Mouse (Mus musculus): ENCODE data around the gene Ap5s1. TPM values are rescaled to one million over a fixed set of nuclear protein-coding genes. Genes with fewer than 3 reads are reported as not detected.

Gene Ap5s1
- 10 to 100 TPM; 21.2 to 23.6 TPM for total RNA-seq (2021)

- intact Hi-C loops (cut with DNase I): no loop called here
- no peak for DNase-seq (ENCODE audit: extremely low spot score in 1 of 2, low spot score in 2 of 2)
These were observed at the start of gene Ap5s1 for GRCm38 (mm10) chr2:131206778-131207177. Gene Ap5s1 (plus strand): TSS chr2:131207078.

GRCm38 (mm10) chr2:131159491-131159910 is 47.4 kb upstream of the Ap5s1 start:
- intact Hi-C loops (cut with DNase I): no loop called here
- peak in 1 of 2 experiments; percentile 44 for DNase-seq (ENCODE audit: extremely low spot score in 1 of 2, low spot score in 2 of 2)

- intact Hi-C loops (cut with DNase I): loop anchor here (5.0 kb wide), 1 partner anchor 63 kb away; no protein-coding TSS in a partner anchor
- DNase-seq (ENCODE audit: extremely low spot score in 1 of 2, low spot score in 2 of 2): peak; percentile 97 to 99
These were observed 46.8 kb upstream of the Ap5s1 start, which contains the start of gene 1700037H04Rik for GRCm38 (mm10) chr2:131159938-131160581. Gene 1700037H04Rik (minus strand): TSS chr2:131160081.

- intact Hi-C loops (cut with DNase I): loop anchor here (5.0 kb wide), 1 partner anchor 63 kb away; no protein-coding TSS in a partner anchor
- DNase-seq (ENCODE audit: extremely low spot score in 1 of 2, low spot score in 2 of 2): no peak
These were observed 46.2 kb upstream of the Ap5s1 start for GRCm38 (mm10) chr2:131160671-131161111.

- intact Hi-C loops (cut with DNase I): loop anchor here (5.0 kb wide), 1 partner anchor 67 kb away; no protein-coding TSS in a partner anchor
- DNase-seq (ENCODE audit: extremely low spot score in 1 of 2, low spot score in 2 of 2): no peak
These were observed 43.0 kb upstream of the Ap5s1 start for GRCm38 (mm10) chr2:131163924-131164323.

- DNase-seq (ENCODE audit: extremely low spot score in 1 of 2, low spot score in 2 of 2): no peak
- intact Hi-C loops (cut with DNase I): no loop called here
These were observed 40.7 kb upstream of the Ap5s1 start for GRCm38 (mm10) chr2:131166172-131166571.

GRCm38 (mm10) chr2:131167984-131168383 is 38.9 kb upstream of the Ap5s1 start:
- intact Hi-C loops (cut with DNase I): no loop called here
- no peak for DNase-seq (ENCODE audit: extremely low spot score in 1 of 2, low spot score in 2 of 2)

- intact Hi-C loops (cut with DNase I): no loop called here
- DNase-seq (ENCODE audit: extremely low spot score in 1 of 2, low spot score in 2 of 2): no peak
These were observed 38.0 kb upstream of the Ap5s1 start for GRCm38 (mm10) chr2:131168914-131169313.

- intact Hi-C loops (cut with DNase I): no loop called here
These were observed 35.9 kb upstream of the Ap5s1 start for GRCm38 (mm10) chr2:131170936-131171335.

GRCm38 (mm10) chr2:131171401-131172104 is 35.3 kb upstream of the Ap5s1 start:
- intact Hi-C loops (cut with DNase I): no loop called here
- DNase-seq (ENCODE audit: extremely low spot score in 1 of 2, low spot score in 2 of 2): peak; percentile 48 to 84

More at GRCm38 (mm10) chr2:131170936-131171335, 35.9 kb upstream of the Ap5s1 start:
- DNase-seq (ENCODE audit: extremely low spot score in 1 of 2, low spot score in 2 of 2): no peak

GRCm38 (mm10) chr2:131172322-131172721 is 34.6 kb upstream of the Ap5s1 start:
- DNase-seq (ENCODE audit: extremely low spot score in 1 of 2, low spot score in 2 of 2): no peak
- intact Hi-C loops (cut with DNase I): no loop called here

- intact Hi-C loops (cut with DNase I): loop anchor here (5.0 kb wide), 1 partner anchor 88 kb away; the partner anchor contains the start of gene Pank2
- peak; percentile 47 to 74 for DNase-seq (ENCODE audit: extremely low spot score in 1 of 2, low spot score in 2 of 2)
These were observed 32.2 kb upstream of the Ap5s1 start for GRCm38 (mm10) chr2:131174700-131175099.

- no peak for DNase-seq (ENCODE audit: extremely low spot score in 1 of 2, low spot score in 2 of 2)
- intact Hi-C loops (cut with DNase I): loop anchor here (5.0 kb wide), 1 partner anchor 87 kb away; the partner anchor contains the start of gene Pank2
These were observed 31.5 kb upstream of the Ap5s1 start for GRCm38 (mm10) chr2:131175286-131175944.

- no peak for DNase-seq (ENCODE audit: extremely low spot score in 1 of 2, low spot score in 2 of 2)
- intact Hi-C loops (cut with DNase I): loop anchor here (5.0 kb wide), 1 partner anchor 86 kb away; the partner anchor contains the start of gene Pank2
These were observed 31.0 kb upstream of the Ap5s1 start for GRCm38 (mm10) chr2:131175945-131176309.

- intact Hi-C loops (cut with DNase I): loop anchor here (5.0 kb wide), 1 partner anchor 86 kb away; the partner anchor contains the start of gene Pank2
- no peak for DNase-seq (ENCODE audit: extremely low spot score in 1 of 2, low spot score in 2 of 2)
These were observed 30.4 kb upstream of the Ap5s1 start for GRCm38 (mm10) chr2:131176491-131176890.

GRCm38 (mm10) chr2:131177932-131178331 is 28.9 kb upstream of the Ap5s1 start:
- intact Hi-C loops (cut with DNase I): loop anchor here (5.0 kb wide), 1 partner anchor 84 kb away; the partner anchor contains the start of gene Pank2
- no peak for DNase-seq (ENCODE audit: extremely low spot score in 1 of 2, low spot score in 2 of 2)

GRCm38 (mm10) chr2:131178828-131179245 is 28.0 kb upstream of the Ap5s1 start:
- intact Hi-C loops (cut with DNase I): loop anchor here (5.0 kb wide), 1 partner anchor 83 kb away; the partner anchor contains the start of gene Pank2
- DNase-seq (ENCODE audit: extremely low spot score in 1 of 2, low spot score in 2 of 2): peak in 1 of 2 experiments; percentile 58

GRCm38 (mm10) chr2:131179246-131179886 is 27.5 kb upstream of the Ap5s1 start:
- intact Hi-C loops (cut with DNase I): loop anchor here (5.0 kb wide), 1 partner anchor 83 kb away; the partner anchor contains the start of gene Pank2
- DNase-seq (ENCODE audit: extremely low spot score in 1 of 2, low spot score in 2 of 2): peak; percentile 56 to 88
